Mouse (Mus musculus) Muller cell, postnatal 12 days (primary cell): ENCODE results near the gene Phactr3.
A peak's percentile ranks its signal among the peaks of the same experiment; 100 is the strongest.

Source experiments
- DNase-seq: peaks from one replicate; pipeline ENCODE4 v3.0.0-alpha.2; 2015; ENCODE audit errors: inconsistent ontology term

The Phactr3 gene

DNA sequence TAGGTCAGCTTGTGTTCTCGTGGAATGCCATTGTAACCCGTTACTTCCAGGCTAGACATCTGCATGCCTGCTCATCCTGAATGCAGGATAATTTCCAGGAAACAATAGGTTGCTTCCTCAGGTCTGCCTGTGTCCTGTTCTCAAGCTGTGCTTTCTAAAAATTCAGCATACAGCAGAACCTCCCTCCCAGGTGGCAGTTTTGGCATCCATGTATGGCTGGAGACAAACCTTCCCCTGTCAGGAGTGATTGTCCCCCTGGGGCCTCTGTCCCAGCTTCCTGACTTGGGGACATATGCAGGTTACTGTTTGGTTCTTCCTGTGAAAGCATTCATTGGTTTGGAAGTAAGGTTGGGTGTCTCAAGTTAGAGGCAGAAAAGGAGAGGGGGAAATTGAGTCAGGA is 74.7 kb downstream of the Phactr3 start:
- no peak for DNase-seq

DNA sequence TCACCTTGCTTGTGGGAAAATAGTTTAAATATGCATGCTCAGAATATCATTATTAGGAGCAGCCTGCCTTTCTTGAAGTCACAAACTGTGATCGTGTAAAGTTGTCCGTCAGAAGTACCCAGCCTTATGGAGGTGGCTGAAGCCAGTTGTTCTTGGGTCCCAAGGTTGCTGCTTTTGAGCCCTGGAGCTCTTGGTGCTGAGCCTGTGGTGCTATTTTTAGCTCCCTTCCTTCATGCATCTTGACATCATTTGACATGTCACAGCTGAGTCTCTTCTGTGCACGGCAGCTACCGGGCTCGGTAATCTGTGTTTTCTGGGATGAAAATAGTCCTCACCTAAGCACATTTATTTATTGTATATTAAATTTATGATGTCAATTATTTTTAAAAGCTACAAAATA is 76.1 kb downstream of the Phactr3 start:
- DNase-seq: no peak

DNA sequence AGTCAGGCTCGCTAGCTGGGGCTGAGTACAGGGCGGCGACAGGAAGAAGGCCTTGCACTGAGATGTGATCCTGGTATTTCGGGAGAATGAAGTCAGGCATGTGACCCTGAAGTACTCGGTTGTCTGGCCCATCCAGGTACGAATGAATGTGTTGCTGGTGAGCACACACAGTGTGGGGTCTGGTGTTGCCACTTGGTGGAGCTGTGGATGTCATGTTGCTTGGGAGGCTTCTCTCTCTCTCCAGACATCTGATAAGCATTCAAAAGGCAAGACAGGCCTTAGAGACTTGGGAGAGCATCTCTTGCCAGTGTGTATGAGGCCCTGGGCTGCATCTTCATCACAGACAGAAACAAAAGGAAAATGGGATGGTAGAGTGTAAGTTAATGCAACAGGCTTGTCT is 77.3 kb downstream of the Phactr3 start:
- DNase-seq: no peak

DNA sequence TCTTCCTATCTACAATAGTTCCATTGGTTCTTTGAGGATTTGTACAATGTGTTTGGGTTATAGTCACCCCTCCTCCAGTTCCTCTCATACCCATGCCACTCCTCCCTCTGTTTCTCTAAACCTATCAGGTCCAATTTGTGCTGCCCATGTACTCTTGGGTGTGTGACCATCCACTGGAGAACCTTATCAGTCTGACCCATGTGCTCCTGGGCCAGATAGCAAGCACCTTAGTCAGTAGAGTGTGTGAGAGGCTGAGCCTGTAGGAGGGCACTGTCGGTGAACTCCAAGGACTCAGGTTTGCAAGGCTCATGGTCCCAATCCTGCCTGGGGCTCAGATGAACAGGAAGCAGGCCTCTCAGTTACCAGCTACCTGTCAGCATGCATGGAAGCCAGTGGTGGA is 78.8 kb downstream of the Phactr3 start:
- no peak for DNase-seq

DNA sequence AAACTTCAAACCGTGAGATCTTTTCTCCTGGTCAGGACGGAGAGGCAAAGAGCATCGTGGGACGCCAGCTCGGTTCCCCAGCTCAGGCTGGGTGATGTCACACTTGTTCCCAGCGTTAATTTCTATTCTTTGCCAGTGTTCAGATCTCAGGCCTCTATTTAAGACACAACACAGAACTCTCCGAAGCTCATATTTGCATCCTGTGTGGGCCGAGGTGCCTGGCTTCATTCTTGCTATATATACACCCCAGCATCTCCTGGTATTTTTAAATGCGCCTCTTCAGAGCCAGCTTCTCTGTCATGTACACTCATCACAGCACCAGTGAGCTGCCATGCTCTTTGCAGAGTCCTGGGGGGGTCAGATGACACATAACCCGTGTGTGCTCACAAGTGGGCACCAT is 85.7 kb downstream of the Phactr3 start:
- DNase-seq: no peak

DNA sequence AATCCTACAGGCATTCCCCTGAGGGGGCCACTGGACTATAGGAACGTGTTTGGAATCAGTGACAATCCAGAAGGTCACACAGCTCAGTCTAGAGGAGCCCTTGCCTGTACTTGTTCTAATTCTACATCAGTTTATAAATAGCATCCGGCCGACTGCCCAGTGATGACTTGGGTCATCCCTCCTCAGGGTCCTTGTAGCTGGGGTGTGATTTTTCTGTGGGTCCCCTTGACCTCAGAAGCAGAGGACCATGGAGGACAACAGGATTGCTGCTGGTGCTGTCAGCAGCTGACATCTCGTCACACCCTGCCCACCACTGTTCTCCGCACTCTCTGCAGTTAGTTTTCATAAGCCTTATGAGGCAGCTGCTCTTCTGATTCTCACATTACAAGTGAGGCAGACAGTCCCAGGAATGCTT is 89.4 kb downstream of the Phactr3 start:
- no peak for DNase-seq

DNA sequence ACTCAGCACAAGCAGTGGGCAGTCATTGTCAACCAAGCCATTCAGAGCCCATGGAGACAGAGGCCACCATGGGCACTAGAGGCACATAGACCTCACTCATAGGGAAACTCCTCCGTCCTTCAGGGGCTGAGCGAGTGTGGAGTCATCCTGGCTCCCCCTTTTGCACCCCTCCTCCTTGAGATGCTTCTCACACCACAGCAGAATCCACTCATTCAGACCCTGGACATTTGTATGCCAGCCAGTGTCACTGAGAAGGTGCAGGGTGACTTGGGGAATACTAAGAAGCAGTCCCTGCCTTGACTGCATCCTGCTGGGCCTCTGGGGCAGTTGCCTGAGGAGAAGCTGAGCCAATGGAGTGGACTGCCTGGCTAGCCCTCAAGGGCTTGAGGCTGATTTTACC is 95.1 kb downstream of the Phactr3 start:
- no peak for DNase-seq

DNA sequence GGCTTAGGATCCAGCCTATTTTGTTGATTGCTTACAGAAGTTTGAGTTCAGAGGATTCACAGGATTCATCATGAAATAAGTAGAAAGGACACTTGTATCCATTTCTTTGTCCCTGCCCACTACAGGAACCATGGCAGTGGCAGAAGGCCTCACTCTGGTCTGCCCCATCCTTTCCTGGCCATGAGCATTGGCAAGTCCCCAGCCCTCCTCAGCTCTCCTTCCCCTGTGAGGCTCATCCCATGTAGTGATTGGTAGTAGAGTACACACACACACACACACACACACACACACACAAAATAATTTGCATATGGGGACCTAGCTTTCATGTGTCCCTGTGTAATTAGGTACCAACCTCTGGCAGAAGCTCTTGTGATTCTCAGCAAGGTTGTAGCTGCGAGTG is 95.8 kb downstream of the Phactr3 start:
- no peak for DNase-seq

DNA sequence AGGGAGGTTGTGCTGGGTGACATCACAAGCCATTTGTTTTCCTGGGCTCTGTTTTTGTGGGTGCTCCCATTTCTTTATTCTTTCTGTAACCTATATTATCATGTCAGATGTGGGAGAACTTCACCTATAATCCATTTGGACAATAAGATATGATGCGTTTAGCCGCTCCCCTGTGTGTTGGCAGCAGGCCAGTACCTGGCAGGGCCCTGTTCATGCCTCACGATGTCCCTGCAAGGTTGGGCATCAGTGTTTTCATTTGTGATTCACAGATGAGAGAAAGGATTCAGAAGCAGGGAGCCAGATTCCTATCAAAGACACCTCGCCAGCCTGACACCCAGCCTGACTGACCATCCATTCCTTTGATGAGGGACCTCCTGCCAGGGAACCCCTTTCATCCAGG is 99.7 kb downstream of the Phactr3 start:
- DNase-seq: no peak

DNA sequence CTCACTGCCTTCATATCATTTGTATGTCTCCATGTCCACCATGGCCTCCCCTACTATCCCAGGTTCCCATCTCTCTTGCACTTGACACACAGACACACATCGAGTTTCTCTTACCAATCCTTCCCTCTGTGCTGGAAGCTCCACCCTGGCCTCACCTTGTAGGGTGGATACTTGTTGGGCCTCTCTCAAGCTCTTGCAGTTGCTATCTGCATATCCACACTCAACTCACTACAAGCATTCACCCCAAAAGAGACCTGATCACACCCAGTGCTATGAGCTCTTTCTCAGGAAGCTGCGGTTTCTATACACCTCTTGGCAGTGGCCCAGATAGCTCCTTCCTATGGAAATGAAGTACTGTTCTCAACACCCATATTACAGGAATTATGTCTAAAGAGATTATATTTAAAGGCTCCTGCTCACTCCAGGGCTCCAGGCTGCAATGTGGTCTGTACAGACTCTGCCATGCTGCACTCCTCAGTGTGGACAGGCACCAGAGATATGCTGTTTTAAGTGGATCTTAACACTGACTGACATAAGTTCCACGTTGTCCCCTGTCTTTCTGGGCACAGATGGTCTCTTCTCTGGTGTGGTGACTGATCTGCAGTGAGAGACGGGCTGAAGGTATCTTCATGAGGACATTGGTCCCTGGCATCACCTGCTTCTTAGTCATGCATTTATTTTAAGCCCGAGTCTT is 100.8 kb downstream of the Phactr3 start:
- no peak for DNase-seq

DNA sequence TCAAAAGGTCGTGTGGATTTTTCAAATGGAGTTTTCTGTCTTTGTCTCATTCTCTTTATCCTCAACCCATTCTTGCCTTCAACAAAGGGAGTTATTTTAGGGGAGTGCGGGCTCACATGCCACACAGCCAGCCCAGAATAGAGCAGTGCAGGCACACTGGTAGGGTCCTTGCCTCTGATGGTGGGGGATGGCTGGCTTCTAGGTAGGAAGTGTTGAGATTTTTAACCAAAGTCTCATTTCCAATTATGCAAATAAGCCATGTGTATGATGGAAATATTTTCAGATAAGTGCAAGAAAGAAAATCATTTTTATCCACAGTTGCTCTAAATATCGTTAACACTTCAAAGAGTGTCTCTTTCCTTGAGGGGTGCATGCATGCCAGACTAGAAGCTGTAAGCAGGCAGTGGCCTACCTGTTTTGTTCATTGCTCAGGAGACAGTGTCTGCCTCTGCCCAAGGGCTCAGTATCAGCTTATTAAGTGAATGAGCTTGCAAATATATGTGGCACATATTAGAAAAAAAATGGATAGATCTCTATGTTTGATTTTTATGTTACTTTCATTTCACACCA is 101.5 kb downstream of the Phactr3 start:
- DNase-seq: no peak

DNA sequence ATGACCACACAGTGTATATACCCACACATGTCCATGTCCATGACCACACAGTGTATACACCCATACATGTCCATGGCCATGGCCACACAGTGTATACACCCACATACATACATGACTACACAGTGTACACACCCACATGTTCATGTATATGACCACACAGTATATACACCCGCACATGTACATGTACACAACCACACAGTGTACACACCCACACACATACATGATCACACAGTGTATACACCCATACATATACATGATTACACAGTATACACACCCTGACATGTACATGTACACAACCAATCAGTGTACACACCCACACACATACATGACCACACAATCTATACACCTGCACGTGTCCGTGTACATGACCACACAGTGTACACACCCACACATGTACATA is 102.2 kb downstream of the Phactr3 start:
- DNase-seq: no peak

DNA sequence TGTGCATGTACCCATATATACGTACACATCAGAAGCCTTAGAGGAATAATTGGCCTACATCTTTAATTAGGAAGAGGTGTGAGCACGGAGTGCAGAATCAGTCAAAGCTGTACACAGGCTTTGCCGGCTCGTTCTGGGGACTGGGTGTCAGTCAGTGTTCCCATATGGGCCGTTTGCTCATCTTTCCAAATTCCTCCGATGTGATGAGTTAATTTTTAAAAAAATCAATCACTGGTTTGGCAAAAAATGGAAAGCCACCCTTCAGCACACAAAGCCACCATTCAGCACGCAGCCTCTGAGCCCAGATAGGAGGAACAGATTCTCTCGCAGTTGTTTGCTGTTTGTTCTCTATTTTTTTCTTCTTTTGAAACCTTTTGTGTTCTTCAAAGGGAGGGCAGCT is 110.5 kb downstream of the Phactr3 start:
- DNase-seq: no peak

DNA sequence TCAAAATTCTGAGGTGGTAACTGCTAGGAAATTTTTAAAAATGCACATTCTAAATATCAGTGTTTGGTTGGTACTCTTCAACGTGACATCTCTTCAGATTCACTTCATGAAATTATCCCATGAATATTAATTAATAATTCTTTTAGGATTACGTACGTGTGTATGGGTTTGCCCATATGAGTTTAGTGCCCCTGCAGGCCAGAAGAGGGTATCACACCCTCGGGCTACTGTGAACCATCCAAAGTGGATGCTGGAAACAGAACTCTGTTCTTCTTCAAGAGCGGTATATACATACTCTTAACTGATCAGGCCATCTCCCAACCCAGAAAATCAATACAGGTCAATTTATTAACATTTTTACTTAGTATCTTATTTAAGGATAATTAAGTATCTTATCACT is 114.7 kb downstream of the Phactr3 start:
- no peak for DNase-seq

DNA sequence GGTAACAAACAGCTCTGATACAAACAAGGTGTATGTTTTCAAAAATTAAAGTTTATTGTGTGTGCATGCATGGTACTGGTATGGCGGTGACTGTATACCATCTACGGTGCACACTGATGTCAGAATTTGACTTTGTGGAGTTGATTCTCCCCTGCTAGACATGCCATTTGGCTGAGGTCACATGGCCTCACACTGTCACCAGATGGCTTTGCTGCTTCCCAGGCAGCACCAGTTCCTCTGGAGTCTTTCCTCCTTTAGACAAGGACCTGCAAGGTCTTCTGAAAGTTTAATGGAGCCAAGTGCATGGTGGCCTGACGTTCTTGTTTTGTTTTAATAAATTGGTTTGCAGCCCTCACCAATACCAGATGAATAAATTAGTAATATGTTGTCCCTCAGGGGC is 118.3 kb downstream of the Phactr3 start:
- DNase-seq: no peak

DNA sequence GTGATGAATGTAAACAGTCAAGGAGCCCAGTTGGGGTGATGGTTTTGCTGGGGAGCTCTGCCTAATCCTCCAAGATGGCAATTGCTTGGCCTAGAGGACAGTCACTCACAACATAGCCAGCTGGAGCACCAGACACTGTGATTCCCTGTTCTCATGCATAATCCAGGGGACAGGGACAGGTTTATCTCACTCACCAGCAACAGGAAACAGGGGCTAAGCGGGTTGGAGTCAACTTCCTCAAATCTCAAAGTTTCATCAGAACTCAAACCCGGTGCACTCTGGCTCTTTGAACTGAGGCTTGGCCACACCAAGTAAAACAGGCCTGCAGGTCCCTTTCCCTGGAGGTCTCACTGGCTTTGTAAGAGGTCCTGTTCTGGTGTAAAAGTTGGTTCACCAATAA is 119.7 kb downstream of the Phactr3 start:
- no peak for DNase-seq

DNA sequence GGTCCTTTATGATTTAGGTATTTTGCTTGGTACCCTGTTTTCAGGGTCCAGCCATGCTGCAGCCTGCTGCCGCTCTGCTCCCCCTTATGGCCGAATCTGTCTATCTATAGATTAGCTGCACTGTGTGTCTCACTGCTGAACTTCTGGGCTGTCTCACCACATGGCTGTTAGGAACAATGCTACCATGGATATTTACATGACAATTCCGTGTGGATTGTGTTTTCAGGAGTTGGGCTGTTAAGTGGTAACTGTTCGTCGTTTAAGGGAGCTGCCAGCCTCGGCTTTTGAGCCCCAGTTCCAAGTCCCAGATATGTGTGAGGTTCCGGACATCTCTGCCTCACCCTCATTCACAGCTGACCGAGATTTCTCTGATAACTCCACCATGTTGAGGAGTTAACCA is 122.1 kb downstream of the Phactr3 start:
- DNase-seq: no peak

DNA sequence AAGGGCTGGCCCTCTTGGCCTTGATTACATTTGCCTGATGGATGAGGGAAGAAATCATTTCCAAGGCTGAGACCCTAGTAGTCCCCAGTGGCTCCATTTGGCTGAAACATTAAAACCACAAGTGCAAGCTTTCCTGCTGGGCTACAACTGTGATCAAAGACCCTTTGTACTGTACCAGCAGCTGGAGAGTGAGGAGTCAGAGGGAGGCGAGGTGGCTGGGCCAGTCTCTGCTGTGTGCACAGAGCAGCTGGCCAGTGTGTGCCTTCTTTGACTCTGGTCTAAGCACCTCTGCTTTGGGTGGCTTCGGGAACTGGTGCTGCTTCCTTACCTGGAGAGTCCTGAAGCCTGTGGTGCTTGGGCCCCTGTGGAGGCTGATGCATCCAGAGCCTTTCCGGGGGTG is 122.6 kb downstream of the Phactr3 start:
- DNase-seq: peak; percentile 4

DNA sequence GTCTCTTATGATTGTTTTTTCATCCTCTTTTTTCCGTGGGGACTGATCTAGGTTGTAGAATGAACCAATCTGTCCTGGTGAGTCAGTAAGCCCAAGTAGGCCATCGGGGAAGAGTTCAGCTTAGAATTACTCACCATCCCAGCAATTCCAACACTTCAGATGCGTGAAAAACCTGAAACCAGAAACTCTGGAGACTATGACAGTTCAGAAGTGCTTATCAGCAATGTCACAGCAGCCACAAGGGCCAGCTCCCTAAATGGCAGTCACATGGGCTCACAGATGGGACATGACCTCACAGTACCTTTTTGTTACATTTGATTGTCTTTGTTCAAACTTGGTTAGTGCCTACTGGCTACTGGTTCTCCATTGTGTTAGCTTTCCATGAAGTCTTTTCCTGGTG is 124.2 kb downstream of the Phactr3 start:
- DNase-seq: peak; percentile 69

DNA sequence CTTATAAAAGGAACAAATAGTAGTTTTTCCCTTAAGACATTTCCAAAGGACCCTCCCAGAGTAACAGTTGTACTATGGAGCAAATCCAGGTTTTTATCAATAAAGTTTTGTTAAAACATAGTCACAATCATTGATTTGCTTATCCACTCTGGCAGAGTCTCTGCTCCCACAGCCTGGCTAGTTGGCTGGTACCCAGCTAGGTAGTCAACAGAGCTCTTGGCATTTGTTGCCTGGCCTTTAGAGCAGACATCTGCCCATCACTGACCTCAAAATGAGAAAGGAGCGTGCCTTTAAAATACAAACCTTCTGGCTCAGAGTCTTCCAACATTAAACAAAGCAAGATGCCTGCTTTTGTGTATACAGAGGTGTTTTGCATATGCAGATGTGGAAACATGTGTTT is 126.1 kb downstream of the Phactr3 start:
- no peak for DNase-seq

DNA sequence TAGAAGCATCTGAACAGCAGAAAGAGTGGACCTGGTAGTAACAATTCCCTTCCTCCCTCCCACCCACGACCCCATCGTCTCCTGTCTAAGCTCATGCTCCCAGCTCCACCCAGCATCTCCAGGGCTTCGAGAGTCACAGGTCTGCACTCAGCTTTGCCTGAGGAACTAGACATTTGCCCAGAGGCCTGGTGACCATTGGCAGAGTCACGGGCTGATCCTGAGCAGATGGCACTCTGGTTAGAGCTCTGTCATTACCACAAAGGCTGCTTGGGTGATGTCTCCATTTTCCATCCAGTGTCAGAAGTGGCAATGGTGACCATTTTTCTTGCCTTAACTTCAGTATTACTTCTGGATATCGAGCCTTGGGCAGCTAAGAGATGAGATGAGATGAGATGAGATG is 127.1 kb downstream of the Phactr3 start:
- no peak for DNase-seq

DNA sequence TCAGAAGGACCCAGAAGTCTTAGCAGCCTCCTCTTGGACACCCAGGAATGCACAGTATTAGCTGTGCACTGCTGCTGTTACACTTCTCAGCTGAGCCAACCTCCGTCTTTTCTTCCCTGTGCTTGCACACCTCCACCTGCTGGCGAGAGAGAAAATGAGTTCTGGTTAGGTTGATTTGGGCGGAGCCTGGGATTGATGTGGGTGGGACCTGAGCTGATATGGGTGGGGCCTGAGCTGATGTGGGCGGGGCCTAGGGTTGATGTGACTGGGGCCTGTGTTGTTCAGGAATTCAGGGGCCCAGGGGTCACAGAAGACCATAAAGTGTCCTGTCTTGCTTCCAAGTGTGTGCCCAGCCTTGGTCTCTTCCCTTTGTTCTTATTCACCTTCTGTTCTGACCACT is 128.0 kb downstream of the Phactr3 start:
- DNase-seq: no peak

DNA sequence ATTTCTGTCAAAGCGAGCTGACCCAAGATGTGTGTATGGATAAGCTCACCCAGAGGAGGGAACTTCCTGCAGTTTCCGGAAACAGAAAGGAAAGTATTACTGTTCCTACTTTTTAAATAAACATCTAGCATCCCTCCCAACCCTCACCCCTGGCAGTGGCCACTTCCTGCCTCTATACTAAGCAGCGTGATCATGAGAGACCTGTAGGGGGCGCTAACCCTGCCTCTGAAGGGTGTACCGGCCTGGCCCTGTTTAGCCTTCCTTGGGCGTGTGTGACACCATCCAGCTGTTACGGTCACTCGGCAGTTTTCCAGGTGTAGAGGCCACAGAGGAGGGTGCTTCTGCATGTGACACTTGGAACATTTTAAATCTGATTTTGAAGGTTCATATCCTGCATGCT is 128.5 kb downstream of the Phactr3 start:
- no peak for DNase-seq
